Mouse (Mus musculus) megakaryocyte, embryonic 14.5 days (primary cell): Measurements from ENCODE around the gene Dgki.

ENCODE experiments used
- FLI1 ChIP-seq: IDR thresholded peaks from 2 replicates; pipeline ENCODE4 v1.6.1; 2012; ENCODE audit warnings: low read length, inconsistent platforms, mixed read lengths
- GATA1 ChIP-seq: IDR thresholded peaks from 3 replicates; pipeline ENCODE4 v1.6.1; 2012; ENCODE audit warnings: mixed read lengths, low read length, inconsistent platforms, borderline replicate concordance

- TF ChIP-seq GATA1: no peak
- TF ChIP-seq FLI1: no peak
Measured at GRCm38 (mm10) chr6:37057957-37058356, 242.0 kb downstream of the Dgki start.
